Mouse (Mus musculus): ENCODE data around the gene Lcmt1. TPM values are rescaled to one million over a fixed set of nuclear protein-coding genes. Genes with fewer than 3 reads are reported as not detected.

The Lcmt1 gene
- total and polyA plus RNA-seq, 3 experiments: 26.4 to 34.8 (median 27.6) TPM

- peaks cover 40% of the 10 kb centered on the region for H3K79me2 ChIP-seq (replicated peaks; ENCODE audit: control insufficient read depth, extremely low read depth, insufficient read depth, poor library complexity, severe bottlenecking)
- no peak overlapping the region for H3K9ac ChIP-seq (ENCODE audit: insufficient read depth, low read depth)
- peaks cover 27 to 71% of the 10 kb centered on the region in 2 experiments for H3K4me1 ChIP-seq (ENCODE audit: control insufficient read depth in 1 of 2, insufficient read depth in 2 of 2)
- no peaks in the 10 kb centered on the region for H3K9me3 ChIP-seq (replicated peaks; ENCODE audit: low read length)
- in situ Hi-C loops (cut with MboI; ENCODE audit: low pct_ligation_motif_present, low pct_unique_long_range_greater_than_20kb, low sequenced_read_pairs): no loop called here
- H3K4me3 ChIP-seq (replicated peaks in 1 of 3; ENCODE audit: low read depth in 2 of 3, low read length in 2 of 3, poor library complexity in 1 of 3): no peak overlapping the region
- H3K36me3 ChIP-seq (replicated peaks in 1 of 2; ENCODE audit: control insufficient read depth in 1 of 2, insufficient read depth in 1 of 2, low read length in 1 of 2): peaks cover 0 to 46% of the 10 kb centered on the region in 2 experiments
- no peak overlapping the region for H3K27ac ChIP-seq (ENCODE audit: insufficient read depth, low read depth)
- dilution Hi-C loops (cut with MboI; ENCODE audit: extremely low pct_ligation_motif_present, extremely low pct_unique_long_range_greater_than_20kb, low sequenced_read_pairs): no loop called here
- TF ChIP-seq SIN3A (IDR thresholded peaks at IDR 0.05; ENCODE audit: low read length) (no peak), NELFE (IDR thresholded peaks at IDR 0.05; ENCODE audit: low read depth, low read length) (no peak), NRF1 (IDR thresholded peaks at IDR 0.05; ENCODE audit: low read depth, low read length) (no peak), RAD21 (IDR thresholded peaks at IDR 0.05; ENCODE audit: low read depth, low read length) (no peak), HCFC1 (IDR thresholded peaks at IDR 0.05; ENCODE audit: low read depth, low read length) (no peak), RCOR1 (conservative IDR thresholded peaks at IDR 0.05; ENCODE audit: low read depth, low read length) (no peak), PAX5 (IDR thresholded peaks at IDR 0.05; ENCODE audit: low read length) (no peak), ETS1 (conservative IDR thresholded peaks at IDR 0.05; ENCODE audit: low read depth, low read length) (no peak), ZMIZ1 (IDR thresholded peaks at IDR 0.05; ENCODE audit: low read depth, low read length) (no peak), USF2 (conservative IDR thresholded peaks at IDR 0.05; ENCODE audit: low read depth, low read length) (no peak), CHD1 (IDR thresholded peaks at IDR 0.05; ENCODE audit: low read depth, low read length) (no peak), TBP (conservative IDR thresholded peaks at IDR 0.05; ENCODE audit: low read depth, low read length) (no peak), UBTF (IDR thresholded peaks at IDR 0.05; ENCODE audit: low read depth, low read length) (no peak), ELF1 (IDR thresholded peaks at IDR 0.05; ENCODE audit: low read depth, low read length) (no peak), CHD2 (IDR thresholded peaks at IDR 0.05; ENCODE audit: low read length) (no peak), POLR2A (IDR thresholded peaks at IDR 0.05; ENCODE audit: low read depth, low read length) (no peak), MXI1 (IDR thresholded peaks at IDR 0.05; ENCODE audit: low read depth, low read length) (no peak), TCF12 (IDR thresholded peaks at IDR 0.05; ENCODE audit: low read depth, low read length) (no peak), USF1 (IDR thresholded peaks at IDR 0.05; ENCODE audit: low read depth, low read length) (no peak)
- peaks cover 2% of the 10 kb centered on the region for H3K27me3 ChIP-seq (replicated peaks)
- H3K4me2 ChIP-seq (ENCODE audit: insufficient read depth, low read depth, poor library complexity, severe bottlenecking): no peak overlapping the region
- DNase-seq (ENCODE audit: extremely low read depth): no peak
Observed at GRCm38 (mm10) chr7:123366806-123367205, 2.8 kb upstream of the Lcmt1 start.

- no peaks in the 10 kb centered on the region for H3K9me3 ChIP-seq (replicated peaks; ENCODE audit: low read length)
- H3K27ac ChIP-seq (ENCODE audit: insufficient read depth, low read depth): no peak overlapping the region
- peak overlapping the region; percentile 83 for H3K4me2 ChIP-seq (ENCODE audit: insufficient read depth, low read depth, poor library complexity, severe bottlenecking)
- in situ Hi-C loops (cut with MboI; ENCODE audit: low pct_ligation_motif_present, low pct_unique_long_range_greater_than_20kb, low sequenced_read_pairs) (no loop called here), dilution Hi-C loops (cut with MboI; ENCODE audit: extremely low pct_ligation_motif_present, extremely low pct_unique_long_range_greater_than_20kb, low sequenced_read_pairs) (no loop called here)
- H3K4me3 ChIP-seq (replicated peaks in 1 of 3; ENCODE audit: low read depth in 2 of 3, low read length in 2 of 3, poor library complexity in 1 of 3): peak overlapping the region; percentile 19 to 80 (median 78)
- peaks cover 3% of the 10 kb centered on the region for H3K27me3 ChIP-seq (replicated peaks)
- H3K79me2 ChIP-seq (replicated peaks; ENCODE audit: control insufficient read depth, extremely low read depth, insufficient read depth, poor library complexity, severe bottlenecking): peaks cover 36% of the 10 kb centered on the region
- no peak for DNase-seq (ENCODE audit: extremely low read depth)
- peaks cover 27 to 65% of the 10 kb centered on the region in 2 experiments for H3K4me1 ChIP-seq (ENCODE audit: control insufficient read depth in 1 of 2, insufficient read depth in 2 of 2)
- peaks cover 0 to 44% of the 10 kb centered on the region in 2 experiments for H3K36me3 ChIP-seq (replicated peaks in 1 of 2; ENCODE audit: control insufficient read depth in 1 of 2, insufficient read depth in 1 of 2, low read length in 1 of 2)
- H3K9ac ChIP-seq (ENCODE audit: insufficient read depth, low read depth): no peak overlapping the region
- no peak for TF ChIP-seq EP300 (IDR thresholded peaks at IDR 0.05; ENCODE audit: low read length)
- TF ChIP-seq ZC3H11A (IDR thresholded peaks at IDR 0.05; ENCODE audit: low read depth, low read length): no peak
- TF ChIP-seq MAX (IDR thresholded peaks at IDR 0.05; ENCODE audit: low read length): no peak
Observed at GRCm38 (mm10) chr7:123367218-123368150, 2.1 kb upstream of the Lcmt1 start.
